Mouse (Mus musculus) MEL (cell line): Measurements from ENCODE around the gene Lyg1. TPM values are rescaled to one million over a fixed set of nuclear protein-coding genes. Genes with fewer than 3 reads are reported as not detected.

Source experiments
- DNase-seq: peaks from one replicate; pipeline ENCODE4 v3.0.0; 2011; ENCODE audit warnings: low read depth, low spot score
- H3K27ac ChIP-seq: 2 replicates; pipeline ENCODE4 v1.5.1; 2012; ENCODE audit warnings: low read depth, mild to moderate bottlenecking, control low read depth, low read length, moderate library complexity; ENCODE audit not compliant: control insufficient read depth
- H3K27me3 ChIP-seq, 2 experiments: fragments of 150-350 bp in 1 of 2; sonication (generic) in 1 of 2; 2 replicates each; pipeline ENCODE4 v1.6.1; 2012; ENCODE audit warnings: low read length in 2 of 2, mild to moderate bottlenecking in 2 of 2, improper control_type of control experiment in 1 of 2, moderate library complexity in 1 of 2; ENCODE audit not compliant: insufficient read depth in 2 of 2, control insufficient read depth in 1 of 2
- H3K36me3 ChIP-seq, 2 experiments: 2 replicates each; pipeline ENCODE4 v1.6.1; 2012 to 2014; ENCODE audit warnings: low read length in 2 of 2, improper control_type of control experiment in 1 of 2, inconsistent platforms in 1 of 2, mild to moderate bottlenecking in 1 of 2; ENCODE audit not compliant: insufficient read depth in 2 of 2, control insufficient read depth in 1 of 2
- H3K4me1 ChIP-seq, 2 experiments: fragments of 150-350 bp in 1 of 2; sonication (generic) in 1 of 2; 2 replicates each; pipeline ENCODE4 v1.6.1; 2012; ENCODE audit warnings: low read length in 2 of 2, improper control_type of control experiment in 1 of 2, mild to moderate bottlenecking in 1 of 2; ENCODE audit not compliant: insufficient read depth in 2 of 2, control insufficient read depth in 1 of 2
- H3K4me3 ChIP-seq, 2 experiments: fragments of 150-350 bp in 1 of 2; sonication (generic) in 1 of 2; 2 replicates each; pipeline ENCODE4 v1.5.1; 2012; ENCODE audit warnings: low read depth in 2 of 2, low read length in 2 of 2, mild to moderate bottlenecking in 2 of 2, moderate library complexity in 2 of 2, control low read depth in 1 of 2, improper control_type of control experiment in 1 of 2; ENCODE audit not compliant: control insufficient read depth in 1 of 2, insufficient read depth in 1 of 2
- H3K79me2 ChIP-seq: 2 replicates; pipeline ENCODE4 v1.6.1; 2012; ENCODE audit warnings: mild to moderate bottlenecking, low read length, moderate library complexity; ENCODE audit not compliant: control insufficient read depth, poor library complexity, insufficient read depth
- H3K9ac ChIP-seq: 2 replicates; pipeline ENCODE4 v1.6.1; 2012; ENCODE audit warnings: low read depth, mild to moderate bottlenecking, control low read depth, low read length, moderate library complexity; ENCODE audit not compliant: control insufficient read depth, poor library complexity, severe bottlenecking
- H3K9me3 ChIP-seq: fragments of 150-350 bp; sonication (generic); replicated peaks from 2 replicates; pipeline ENCODE4 v1.6.1; 2012; ENCODE audit warnings: mild to moderate bottlenecking, low read length, improper control_type of control experiment, moderate library complexity; ENCODE audit not compliant: insufficient read depth
- CHD1 ChIP-seq: IDR thresholded peaks from 2 replicates; pipeline ENCODE4 v1.6.1; 2012; ENCODE audit warnings: low read depth, mild to moderate bottlenecking, inconsistent platforms, low read length, improper control_type of control experiment
- CHD2 ChIP-seq: IDR thresholded peaks from 2 replicates; pipeline ENCODE4 v1.6.1; 2011; ENCODE audit warnings: low read length, improper control_type of control experiment
- CTCF ChIP-seq, 3 experiments: IDR thresholded peaks in 2 of 3; conservative IDR thresholded peaks in 1 of 3; 2 replicates each; pipeline ENCODE4 v1.5.1; 2011 to 2012; ENCODE audit warnings: low read length in 3 of 3, low read depth in 2 of 3, mild to moderate bottlenecking in 2 of 3, improper control_type of control experiment in 1 of 3, inconsistent platforms in 1 of 3, mixed read lengths in 1 of 3, moderate library complexity in 1 of 3; ENCODE audit not compliant: control insufficient read depth in 1 of 3, insufficient read depth in 1 of 3, poor library complexity in 1 of 3, severe bottlenecking in 1 of 3
- E2F4 ChIP-seq: IDR thresholded peaks from 2 replicates; pipeline ENCODE4 v1.6.1; 2011; ENCODE audit warnings: low read depth, low read length, improper control_type of control experiment, borderline replicate concordance
- ELF1 ChIP-seq: IDR thresholded peaks from 2 replicates; pipeline ENCODE4 v1.6.1; 2014; ENCODE audit warnings: low read depth, mild to moderate bottlenecking, inconsistent platforms, low read length, improper control_type of control experiment, moderate library complexity
- ETS1 ChIP-seq: IDR thresholded peaks from 2 replicates; pipeline ENCODE4 v1.6.1; 2012; ENCODE audit warnings: low read depth, mild to moderate bottlenecking, inconsistent platforms, low read length, improper control_type of control experiment, moderate library complexity
- GATA1 ChIP-seq: IDR thresholded peaks from 2 replicates; pipeline ENCODE4 v1.6.1; 2011; ENCODE audit warnings: low read depth, low read length, improper control_type of control experiment
- HCFC1 ChIP-seq: IDR thresholded peaks from 2 replicates; pipeline ENCODE4 v1.6.1; 2012; ENCODE audit warnings: low read depth, mild to moderate bottlenecking, inconsistent platforms, low read length, improper control_type of control experiment, moderate library complexity
- JUND ChIP-seq: IDR thresholded peaks from 2 replicates; pipeline ENCODE4 v1.6.1; 2011; ENCODE audit warnings: low read depth, mild to moderate bottlenecking, improper control_type of control experiment, low read length
- MAFK ChIP-seq: IDR thresholded peaks from 2 replicates; pipeline ENCODE4 v1.6.1; 2011; ENCODE audit warnings: low read depth, mild to moderate bottlenecking, low read length, improper control_type of control experiment, borderline replicate concordance
- MAZ ChIP-seq: IDR thresholded peaks from 2 replicates; pipeline ENCODE4 v1.6.1; 2012; ENCODE audit warnings: low read depth, mild to moderate bottlenecking, inconsistent platforms, low read length, improper control_type of control experiment
- MXI1 ChIP-seq: IDR thresholded peaks from 2 replicates; pipeline ENCODE4 v1.6.1; 2011; ENCODE audit warnings: mild to moderate bottlenecking, low read depth, low read length, improper control_type of control experiment
- NELFE ChIP-seq: IDR thresholded peaks from 2 replicates; pipeline ENCODE4 v1.6.1; 2011; ENCODE audit warnings: low read depth, low read length, improper control_type of control experiment
- NRF1 ChIP-seq: IDR thresholded peaks from 2 replicates; pipeline ENCODE4 v1.6.1; 2014; ENCODE audit warnings: low read depth, mild to moderate bottlenecking, inconsistent platforms, low read length, improper control_type of control experiment, moderate library complexity; ENCODE audit not compliant: poor library complexity, insufficient read depth, severe bottlenecking
- POLR2AphosphoS5 ChIP-seq: IDR thresholded peaks from 2 replicates; pipeline ENCODE4 v1.6.1; 2012; ENCODE audit warnings: low read depth, borderline replicate concordance, mild to moderate bottlenecking, inconsistent platforms, low read length, moderate library complexity, mixed read lengths
- RAD21 ChIP-seq: IDR thresholded peaks from 2 replicates; pipeline ENCODE4 v1.6.1; 2011; ENCODE audit warnings: mild to moderate bottlenecking, low read depth, low read length, improper control_type of control experiment
- SIN3A ChIP-seq: IDR thresholded peaks from 2 replicates; pipeline ENCODE4 v1.6.1; 2012; ENCODE audit warnings: low read length, improper control_type of control experiment, inconsistent platforms
- TAL1 ChIP-seq: IDR thresholded peaks from 2 replicates; pipeline ENCODE4 v1.6.1; 2012; ENCODE audit warnings: mild to moderate bottlenecking, inconsistent platforms, low read length, moderate library complexity, mixed read lengths
- TCF12 ChIP-seq: IDR thresholded peaks from 2 replicates; pipeline ENCODE4 v1.6.1; 2014; ENCODE audit warnings: low read depth, mild to moderate bottlenecking, inconsistent platforms, low read length, improper control_type of control experiment, moderate library complexity
- UBTF ChIP-seq: IDR thresholded peaks from 2 replicates; pipeline ENCODE4 v1.6.1; 2012; ENCODE audit warnings: low read depth, mild to moderate bottlenecking, inconsistent platforms, low read length, improper control_type of control experiment, moderate library complexity, borderline replicate concordance; ENCODE audit not compliant: insufficient read depth
- USF1 ChIP-seq: IDR thresholded peaks from 2 replicates; pipeline ENCODE4 v1.6.1; 2014; ENCODE audit warnings: low read depth, mild to moderate bottlenecking, inconsistent platforms, low read length, improper control_type of control experiment, moderate library complexity
- ZC3H11A ChIP-seq: IDR thresholded peaks from 2 replicates; pipeline ENCODE4 v1.6.1; 2012; ENCODE audit warnings: low read depth, mild to moderate bottlenecking, inconsistent platforms, low read length, improper control_type of control experiment
- ZMIZ1 ChIP-seq: IDR thresholded peaks from 2 replicates; pipeline ENCODE4 v1.6.1; 2012; ENCODE audit warnings: low read depth, mild to moderate bottlenecking, inconsistent platforms, low read length, improper control_type of control experiment, moderate library complexity
- ZNF384 ChIP-seq: IDR thresholded peaks from 2 replicates; pipeline ENCODE4 v1.6.1; 2012; ENCODE audit warnings: low read depth, mild to moderate bottlenecking, inconsistent platforms, low read length, improper control_type of control experiment
- polyA plus RNA-seq, 2 experiments: library from polyadenylated mRNA; stranded (reverse) in 1 of 2; unstranded in 1 of 2; fragments of >175 nt in 1 of 2; fragments of >200 nt in 1 of 2; gene quantifications; 2 replicates each; pipeline versions ENCODE4 v1.2.1 to v1.2.4; 2012; ENCODE audit warnings: low replicate concordance in 2 of 2, low read depth in 1 of 2; ENCODE audit not compliant: insufficient read length in 2 of 2, insufficient read depth in 1 of 2, missing spikeins in 1 of 2
- total RNA-seq: library from RNA; depleted of rRNA; stranded (reverse); fragments of 300-350 nt; gene quantifications from 2 replicates; pipeline ENCODE4 v1.2.3, GENCODE M21; 2012

Lyg1 gene
- total and polyA plus RNA-seq, 3 experiments = not detected

DNA sequence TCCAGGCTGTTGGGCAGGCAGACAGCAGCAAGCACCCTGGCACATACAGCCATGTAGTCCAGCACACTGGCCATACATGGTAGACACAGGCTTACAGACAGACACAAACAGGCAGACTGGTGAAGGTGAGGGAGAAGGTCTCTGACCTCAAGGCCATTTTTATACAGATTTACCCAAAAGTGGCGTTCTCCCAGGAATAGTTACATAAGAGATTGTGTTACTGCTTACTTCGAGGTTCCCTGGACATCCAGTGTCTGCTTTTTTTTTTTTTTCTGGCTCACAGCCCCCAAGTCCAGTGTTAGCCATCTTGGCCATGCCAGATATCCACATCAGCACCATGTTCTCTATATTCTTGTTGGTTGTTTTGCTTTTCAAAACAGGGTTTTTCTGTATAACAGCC lies 957 bp upstream of the Lyg1 start:
- TF ChIP-seq TAL1 (no peak), SIN3A (no peak), UBTF (no peak), MXI1 (no peak), MAFK (no peak), CTCF (IDR thresholded peaks at IDR 0.05 in 2 of 3, conservative IDR thresholded peaks at IDR 0.05 in 1 of 3; ENCODE audit: control insufficient read depth in 1 of 3, insufficient read depth in 1 of 3, low read depth in 2 of 3, low read length in 3 of 3, poor library complexity in 1 of 3, severe bottlenecking in 1 of 3) (no peak), TCF12 (no peak), NELFE (no peak), HCFC1 (no peak), USF1 (no peak)
- DNase-seq = no peak
- Histone ChIP-seq H3K4me3 (no peak overlapping the region), H3K9ac (no peak overlapping the region), H3K79me2 (no peaks in the 10 kb centered on the region), H3K9me3 (no peaks in the 10 kb centered on the region), H3K27ac (no peak overlapping the region), H3K4me1 (no peaks in the 10 kb centered on the region), H3K27me3 (peaks cover 9 to 15% of the 10 kb centered on the region in 2 experiments), H3K36me3 (no peaks in the 10 kb centered on the region)

DNA sequence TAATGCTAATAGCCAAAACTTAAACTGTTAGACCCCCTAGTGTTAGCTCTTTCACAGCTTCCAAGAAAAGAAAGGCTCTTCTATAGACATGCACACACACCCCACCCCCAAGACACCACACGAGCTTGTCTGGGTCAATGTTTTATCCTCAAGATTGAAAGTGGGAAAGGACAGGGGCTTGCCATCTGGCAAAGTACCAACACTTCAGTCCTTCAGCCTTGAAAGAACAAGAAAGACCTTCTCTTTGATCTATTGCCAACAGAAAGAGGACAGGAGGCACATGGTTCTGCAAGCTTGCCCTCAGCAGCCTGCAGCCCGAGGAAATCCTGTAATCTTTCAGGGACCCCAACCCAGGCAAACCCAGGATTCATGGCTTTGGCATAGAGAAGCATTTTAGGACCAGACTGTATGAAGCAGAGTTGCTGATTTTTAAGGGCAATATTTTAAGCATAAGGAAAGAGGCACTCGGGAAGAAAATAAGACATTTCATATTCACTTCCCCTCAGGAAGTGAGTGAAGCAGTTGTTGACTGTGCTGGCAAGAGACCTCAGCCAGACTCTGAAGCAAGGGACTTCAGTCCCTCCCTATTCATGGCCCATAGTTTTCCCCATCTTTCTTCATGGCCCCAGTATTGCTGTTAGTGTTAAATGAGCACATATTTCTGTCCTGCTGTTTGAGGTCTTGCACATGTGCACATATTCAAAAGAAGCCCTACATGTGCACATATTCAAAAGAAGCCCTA lies 698 bp downstream of the Lyg1 start:
- no peak for TF ChIP-seq ZMIZ1
- no peak for TF ChIP-seq TAL1
- no peak for TF ChIP-seq POLR2AphosphoS5
- TF ChIP-seq USF1 = no peak
- TF ChIP-seq NRF1 = no peak
- no peak for TF ChIP-seq ZC3H11A
- TF ChIP-seq JUND = no peak
- no peak for TF ChIP-seq MAZ
- no peak for TF ChIP-seq ETS1
- TF ChIP-seq E2F4 = no peak
- TF ChIP-seq TCF12 = no peak
- TF ChIP-seq CHD2 = no peak
- no peak for TF ChIP-seq ZNF384
- TF ChIP-seq GATA1 = no peak
- no peak for TF ChIP-seq MAFK
- no peak for TF ChIP-seq CTCF (IDR thresholded peaks at IDR 0.05 in 2 of 3, conservative IDR thresholded peaks at IDR 0.05 in 1 of 3; ENCODE audit: control insufficient read depth in 1 of 3, insufficient read depth in 1 of 3, low read depth in 2 of 3, low read length in 3 of 3, poor library complexity in 1 of 3, severe bottlenecking in 1 of 3)
- no peak for TF ChIP-seq ELF1
- no peak for TF ChIP-seq CHD1
- no peak for TF ChIP-seq RAD21
- TF ChIP-seq, all 39 proteins: peak for 0
- Histone ChIP-seq H3K27me3 (peaks cover 7 to 15% of the 10 kb centered on the region in 2 experiments), H3K4me3 (no peak overlapping the region), H3K9me3 (no peaks in the 10 kb centered on the region), H3K4me1 (no peaks in the 10 kb centered on the region), H3K27ac (no peak overlapping the region), H3K79me2 (no peaks in the 10 kb centered on the region), H3K36me3 (no peaks in the 10 kb centered on the region), H3K9ac (no peak overlapping the region)
- no peak for DNase-seq
